Mouse (Mus musculus) retina, postnatal 1 day (tissue): ENCODE data around the gene Azin2.

ENCODE experiments used
- DNase-seq: peaks from one replicate; pipeline ENCODE4 v3.0.0-alpha.2; 2012

Azin2 gene

DNA sequence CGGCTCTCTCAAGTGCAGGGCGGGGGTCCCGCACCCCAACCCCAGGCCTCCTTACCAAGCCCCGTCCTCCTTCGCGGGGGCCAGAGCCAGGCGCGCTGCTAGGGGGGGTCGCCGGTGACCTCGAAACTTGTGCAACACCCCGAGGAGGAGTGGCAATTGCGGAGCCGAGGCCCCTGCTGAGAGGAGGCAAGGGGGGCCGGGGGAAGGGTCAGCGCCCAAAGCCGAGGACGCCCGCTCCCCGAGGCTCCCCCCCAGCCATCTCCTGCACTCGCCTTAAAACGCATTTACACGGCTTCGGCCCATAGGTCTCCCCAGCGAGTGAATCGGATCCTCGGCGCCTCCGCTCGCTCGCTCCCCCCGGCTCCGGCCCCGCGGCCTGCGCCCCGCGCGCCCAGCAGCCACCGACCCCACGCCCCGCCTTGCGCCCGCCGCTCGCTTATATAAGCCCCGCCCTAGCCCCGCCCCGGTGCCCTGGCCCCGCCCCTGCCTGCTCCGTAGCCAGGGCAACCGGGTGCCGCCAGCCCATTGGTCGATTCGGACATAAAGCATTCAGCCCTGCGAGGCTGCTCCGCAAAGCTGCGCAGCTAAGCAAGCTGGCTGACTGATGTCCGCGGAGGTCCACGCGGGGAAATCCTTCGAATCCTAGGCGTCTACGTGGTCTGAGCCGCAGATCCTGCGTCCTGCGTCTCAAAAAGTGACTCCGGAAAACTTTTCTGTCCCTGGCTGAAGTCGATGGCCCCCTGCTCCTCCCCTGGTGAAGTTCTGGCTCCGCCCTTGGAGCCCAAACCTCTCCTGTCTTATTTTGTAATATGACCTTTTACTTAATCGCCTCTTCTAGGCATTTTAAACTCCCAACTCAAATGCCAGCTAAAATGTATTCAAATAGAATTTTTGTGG is at the start of gene Azin2:
Gene Azin2, minus strand, starts transcription at position 414 of the 897 bp plus-strand sequence.
- DNase-seq = peak; percentile 96

DNA sequence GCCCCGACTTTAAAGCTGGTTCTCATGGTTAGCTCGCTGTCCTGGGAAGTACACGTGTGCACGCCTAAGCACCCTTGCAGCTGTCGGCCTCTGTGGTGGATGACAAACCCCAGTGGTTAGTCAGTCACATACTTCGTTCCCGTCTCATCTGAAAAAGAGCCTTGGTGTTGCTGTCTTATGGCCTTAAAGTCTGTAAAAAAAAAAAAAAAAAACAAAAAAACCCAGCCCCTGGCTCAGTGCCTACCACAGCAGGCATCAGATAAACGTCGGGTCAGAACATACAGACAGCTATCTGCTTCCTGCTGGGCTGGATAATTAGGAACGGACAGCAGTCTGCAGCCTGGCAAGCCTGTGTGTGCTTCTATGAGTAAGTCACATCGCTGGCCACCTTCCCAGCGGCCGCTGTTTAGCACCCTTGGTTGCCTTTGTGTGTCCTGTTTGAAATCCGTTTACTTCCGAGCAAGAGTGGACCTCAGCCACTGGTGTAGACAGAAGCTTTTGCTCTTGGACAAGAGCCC is 49.4 kb upstream of the Azin2 start:
- DNase-seq = peak; percentile 48

DNA sequence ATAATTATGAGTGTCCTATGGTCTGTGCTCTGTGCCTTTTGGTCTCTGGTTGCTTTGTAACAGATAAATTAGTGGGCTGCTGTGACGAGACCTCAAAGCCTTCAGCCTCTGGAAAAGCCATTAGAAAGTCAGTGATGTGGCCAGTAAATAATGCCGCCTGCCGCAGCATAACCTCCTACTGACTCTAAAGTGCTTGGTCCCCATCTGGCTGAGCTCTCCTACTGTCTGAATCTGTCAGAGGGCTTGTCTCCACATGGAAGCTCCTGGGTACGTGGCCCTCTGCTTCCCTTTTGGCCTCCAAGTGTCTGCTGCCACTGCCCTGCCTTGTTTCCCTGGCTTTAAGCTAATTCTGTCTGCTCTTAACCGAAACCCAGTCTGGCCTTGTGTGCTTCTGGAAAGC is 47.3 kb upstream of the Azin2 start:
- DNase-seq = no peak

DNA sequence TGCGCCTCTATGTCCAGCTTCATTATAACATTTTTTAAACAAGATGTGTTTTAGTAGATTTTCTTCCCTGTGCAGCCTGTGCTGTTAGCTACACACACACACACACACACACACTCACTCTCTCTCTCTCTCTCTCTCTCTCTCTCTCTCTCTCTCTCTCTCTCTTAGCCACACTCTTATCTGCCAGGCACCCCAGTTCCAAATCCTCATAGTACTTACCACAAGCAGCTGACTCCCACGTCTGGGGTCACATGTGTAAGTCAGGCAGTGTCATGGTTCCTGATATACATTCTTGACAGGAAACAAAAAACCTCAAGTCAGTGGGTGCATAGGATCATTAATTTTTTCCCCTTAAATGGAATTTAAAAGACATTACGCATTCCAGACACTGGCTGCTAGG is 46.4 kb upstream of the Azin2 start:
- DNase-seq = no peak

DNA sequence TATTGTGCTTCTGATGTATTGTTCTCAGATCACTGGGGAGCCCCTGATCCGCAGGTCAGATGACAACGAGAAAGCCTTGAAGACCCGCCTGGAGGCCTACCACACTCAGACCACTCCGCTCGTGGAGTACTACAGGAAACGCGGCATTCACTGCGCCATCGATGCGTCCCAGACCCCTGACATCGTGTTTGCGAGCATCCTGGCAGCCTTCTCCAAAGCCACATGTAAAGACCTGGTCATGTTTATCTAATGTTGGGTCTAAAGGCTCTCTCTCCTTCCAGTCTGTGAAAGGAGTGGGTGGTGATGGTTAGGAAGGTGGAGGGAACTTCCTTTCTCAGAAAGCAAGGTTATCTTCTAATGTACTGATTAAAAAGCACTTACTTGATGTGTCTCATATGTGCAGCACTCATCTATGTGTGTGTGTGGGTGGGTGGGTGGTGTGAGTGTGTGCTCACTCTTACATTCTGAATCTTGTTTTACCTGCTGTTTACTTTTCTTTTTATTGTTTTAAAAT is 45.8 kb upstream of the Azin2 start:
- no peak for DNase-seq

DNA sequence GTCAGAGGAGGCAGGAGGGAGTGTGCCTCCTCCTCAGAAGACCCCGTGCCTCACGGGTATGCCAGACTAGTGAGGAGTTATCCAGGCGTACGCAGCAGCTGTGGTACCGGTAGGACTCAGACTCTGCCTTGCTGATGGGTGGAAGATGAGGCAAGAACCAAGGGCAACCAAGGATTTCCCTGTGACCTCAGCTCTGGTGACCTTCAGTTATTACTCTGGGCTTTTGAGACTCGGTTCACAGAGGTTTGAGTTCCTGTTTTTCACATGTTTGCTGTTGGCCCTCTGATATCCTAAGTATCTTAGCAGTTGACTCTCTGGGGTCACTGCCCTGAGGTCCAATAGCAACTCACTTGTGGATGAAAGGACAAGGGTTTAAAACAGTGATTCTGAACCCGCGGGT is 41.5 kb upstream of the Azin2 start:
- DNase-seq = no peak

DNA sequence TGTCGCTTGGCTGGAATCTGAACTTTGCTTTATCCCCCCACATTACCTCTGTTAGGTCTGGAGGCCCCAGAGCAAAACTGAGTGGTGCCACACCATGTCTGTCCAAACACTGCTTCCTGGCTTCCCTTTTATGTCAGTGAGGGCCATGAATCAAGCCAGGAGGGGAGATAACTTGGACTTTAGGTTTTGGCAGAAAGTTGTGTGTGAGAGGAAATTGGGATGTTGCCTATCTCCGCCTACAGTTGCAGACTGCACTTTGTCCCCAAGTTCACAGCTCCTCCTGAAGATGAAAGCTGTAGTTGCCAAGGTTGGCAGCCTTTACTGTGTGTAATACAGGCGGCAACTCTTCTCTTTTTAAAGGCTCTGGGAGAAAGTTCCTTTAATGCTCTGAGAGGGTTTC is 38.5 kb upstream of the Azin2 start:
- no peak for DNase-seq

DNA sequence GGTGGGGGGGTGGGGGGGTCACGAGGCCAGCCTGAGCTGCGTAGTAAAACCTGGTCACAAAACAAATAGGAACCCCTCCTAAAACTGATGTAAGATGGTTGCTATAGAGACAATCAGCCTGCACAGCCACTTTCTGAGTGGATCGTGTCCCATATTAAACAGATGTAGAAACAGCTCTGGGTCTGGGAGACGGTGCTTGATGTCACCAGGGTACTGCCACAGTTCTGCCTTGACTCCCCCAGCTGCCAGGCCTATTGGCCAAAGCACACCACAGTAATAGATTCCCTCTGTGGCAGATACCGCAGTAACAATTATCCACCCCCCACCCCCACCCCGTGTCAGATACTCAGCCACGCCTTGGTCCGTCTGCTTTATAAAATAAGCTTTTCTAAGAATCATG is 36.2 kb upstream of the Azin2 start:
- no peak for DNase-seq

DNA sequence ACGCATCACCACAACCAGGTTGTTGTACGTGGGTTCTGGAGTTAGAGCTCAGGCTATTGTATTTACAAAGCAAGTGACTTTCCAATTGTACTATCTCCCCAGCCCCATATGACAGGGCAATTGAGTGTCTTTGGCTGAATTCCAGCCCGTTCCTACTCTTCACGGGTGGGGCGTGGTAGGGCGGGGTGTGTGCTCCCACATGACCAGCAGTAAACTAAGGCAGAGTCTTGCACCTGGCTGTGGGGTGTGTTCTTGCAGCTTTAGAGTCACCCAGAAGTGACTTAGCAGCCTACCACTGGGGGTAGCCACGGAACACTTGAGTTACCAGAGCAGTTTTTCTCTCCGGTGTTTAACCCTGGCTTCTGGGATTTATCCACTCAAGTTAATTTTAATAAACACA is 35.0 kb upstream of the Azin2 start:
- no peak for DNase-seq

DNA sequence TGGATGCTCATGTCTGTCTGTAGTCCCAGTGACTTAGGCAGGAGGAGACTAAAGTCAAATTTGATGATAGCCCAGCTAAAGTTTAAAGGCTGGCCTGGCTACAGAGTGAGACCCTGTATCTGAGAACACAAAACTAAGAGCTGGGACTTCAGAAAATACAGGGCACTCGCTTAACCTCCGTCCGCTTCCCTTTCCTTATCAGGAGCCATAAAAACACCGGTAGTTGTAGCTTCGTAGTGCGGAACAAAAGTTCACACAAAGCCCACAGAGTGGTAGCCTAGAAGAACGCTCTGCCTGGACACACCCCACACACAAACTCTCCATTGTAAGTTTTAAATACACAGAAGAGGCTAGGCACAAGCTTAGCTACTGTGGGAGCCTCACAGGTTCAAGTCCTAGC is 33.0 kb upstream of the Azin2 start:
- no peak for DNase-seq

DNA sequence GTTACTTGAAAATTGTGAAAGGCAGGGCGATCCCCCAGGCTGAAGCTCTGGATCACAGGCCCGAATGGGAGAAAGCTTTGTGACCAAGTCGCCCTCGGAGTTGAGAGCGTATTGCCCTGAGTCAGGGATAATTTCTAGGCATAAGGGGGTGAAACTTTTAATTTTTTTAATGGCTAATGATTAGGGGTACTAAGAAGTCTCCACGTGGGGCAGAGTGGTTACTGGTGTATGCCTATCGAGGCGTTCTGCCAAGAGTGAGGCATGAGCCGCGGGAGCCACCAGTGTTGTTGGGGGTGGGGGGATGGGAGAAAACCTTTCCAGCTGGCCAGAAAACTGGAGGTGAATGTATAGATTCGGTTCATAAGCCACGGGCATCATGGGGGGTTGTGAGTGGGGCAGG is 31.4 kb upstream of the Azin2 start:
- peak; percentile 47 for DNase-seq

DNA sequence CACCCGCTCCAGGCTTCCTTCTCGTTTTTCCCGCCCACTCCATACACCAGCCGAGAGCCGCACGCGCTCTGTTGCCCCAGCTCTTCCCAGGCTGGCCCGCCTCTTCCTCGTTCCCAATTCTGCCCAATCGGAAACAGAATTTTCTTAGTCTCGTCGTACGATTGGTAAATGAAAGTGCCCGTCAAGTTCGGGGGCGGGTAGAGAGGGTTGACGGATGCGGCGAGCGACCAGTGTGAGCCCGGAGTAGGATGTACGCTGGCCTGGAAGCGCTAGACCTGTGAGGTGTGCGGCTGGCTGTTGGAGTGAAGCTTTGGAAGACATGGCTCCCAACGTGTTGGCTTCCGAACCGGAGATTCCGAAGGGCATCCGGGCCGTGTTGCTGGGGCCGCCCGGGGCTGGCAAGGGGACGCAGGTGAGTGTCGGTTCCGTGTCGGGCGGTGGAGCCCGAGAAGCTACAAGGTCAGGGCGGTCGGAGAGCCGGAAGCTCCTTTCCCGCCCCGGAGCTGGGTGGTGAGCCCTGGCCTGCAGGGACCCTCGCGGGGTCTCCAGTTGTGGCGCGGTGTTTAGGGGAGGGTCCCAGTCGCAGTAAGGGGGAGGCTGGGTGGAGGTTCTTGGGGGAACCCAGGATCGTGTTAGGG is 30.9 kb upstream of the Azin2 start:
- DNase-seq = peak; percentile 99

DNA sequence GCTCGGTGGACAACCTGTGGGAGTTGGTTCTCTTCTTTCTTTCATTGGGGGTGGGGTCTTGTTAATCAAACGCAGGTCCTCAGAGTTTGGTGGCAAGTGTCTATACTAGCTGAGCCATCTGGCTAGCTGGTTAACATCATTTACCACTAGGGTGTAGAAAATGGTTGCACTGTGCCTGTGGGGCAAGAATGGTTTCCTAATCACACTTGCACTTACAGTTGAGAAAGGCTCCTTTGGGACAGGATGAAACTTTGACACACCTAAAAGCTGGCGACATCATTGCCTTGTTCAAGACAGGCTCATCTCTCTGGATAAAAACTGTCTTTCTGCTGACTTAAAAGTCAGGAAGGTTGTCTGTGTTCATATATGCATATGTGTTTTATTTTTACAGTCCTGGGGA is 29.9 kb upstream of the Azin2 start:
- DNase-seq = no peak

DNA sequence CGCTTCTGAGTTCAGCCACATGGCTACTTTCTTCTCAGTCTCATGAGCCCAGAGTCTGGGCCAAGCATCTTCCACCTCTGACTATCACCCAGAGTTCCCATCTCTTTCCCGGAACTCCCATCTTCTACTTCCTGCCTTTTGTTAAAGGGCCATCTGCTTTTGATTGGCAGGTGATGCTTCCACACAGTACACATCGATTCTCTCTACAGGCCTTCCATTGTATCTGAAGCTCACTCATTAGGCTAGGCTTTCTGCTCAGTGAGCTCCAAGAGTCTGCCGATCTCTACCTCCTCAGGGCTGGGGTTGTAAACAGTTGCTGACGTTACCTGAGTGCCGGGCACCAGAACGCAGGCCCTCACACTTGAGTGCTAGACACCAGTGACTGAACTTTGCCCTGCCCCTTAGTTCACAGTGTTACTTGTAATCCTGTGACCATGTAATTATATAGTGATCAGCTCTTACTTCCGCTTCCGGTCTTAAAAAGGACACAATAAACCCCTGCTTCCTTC is 29.3 kb upstream of the Azin2 start, which contains the start of gene Ak2:
Gene Ak2, plus strand, starts transcription at position 459 of the 509 bp plus-strand sequence.
- no peak for DNase-seq

DNA sequence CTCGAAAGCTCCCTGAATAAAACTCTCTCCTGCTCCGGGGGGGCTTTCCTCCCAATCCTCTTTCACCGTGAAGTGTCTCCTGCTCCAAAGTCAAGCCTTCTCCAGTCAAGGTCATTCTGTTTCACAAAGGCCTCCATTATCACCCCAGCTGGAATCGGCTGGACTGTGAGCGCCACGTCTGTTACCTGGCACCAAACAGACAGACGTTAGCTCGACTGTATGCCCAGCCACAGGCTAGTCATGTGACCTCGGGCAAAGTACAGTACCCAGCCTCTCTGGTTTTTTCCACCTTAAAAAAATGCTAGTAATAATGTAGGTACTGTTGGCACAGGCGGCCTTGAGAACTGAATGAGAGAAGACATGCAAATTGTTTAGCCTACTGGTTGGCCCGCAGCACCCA is 27.4 kb upstream of the Azin2 start:
- DNase-seq = no peak

DNA sequence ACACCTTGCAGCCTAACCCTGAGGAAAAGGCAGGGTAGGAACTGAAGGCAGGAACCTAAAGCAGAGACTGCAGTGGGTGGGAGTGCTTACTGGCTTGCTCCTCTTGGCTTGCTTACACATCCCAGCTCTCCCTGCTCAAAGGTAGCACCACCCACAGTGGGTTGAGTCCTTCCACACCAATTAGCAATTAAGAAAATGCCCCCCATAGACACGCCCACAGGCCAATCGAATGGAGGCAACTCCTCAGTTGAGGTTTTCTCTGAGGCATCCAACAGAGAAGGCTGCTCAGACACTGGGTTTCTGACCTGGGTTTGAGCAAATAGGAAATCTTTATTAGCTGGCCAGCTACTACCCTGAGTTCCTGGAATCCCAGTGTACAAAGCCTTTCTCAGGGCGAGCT is 26.7 kb upstream of the Azin2 start:
- no peak for DNase-seq

DNA sequence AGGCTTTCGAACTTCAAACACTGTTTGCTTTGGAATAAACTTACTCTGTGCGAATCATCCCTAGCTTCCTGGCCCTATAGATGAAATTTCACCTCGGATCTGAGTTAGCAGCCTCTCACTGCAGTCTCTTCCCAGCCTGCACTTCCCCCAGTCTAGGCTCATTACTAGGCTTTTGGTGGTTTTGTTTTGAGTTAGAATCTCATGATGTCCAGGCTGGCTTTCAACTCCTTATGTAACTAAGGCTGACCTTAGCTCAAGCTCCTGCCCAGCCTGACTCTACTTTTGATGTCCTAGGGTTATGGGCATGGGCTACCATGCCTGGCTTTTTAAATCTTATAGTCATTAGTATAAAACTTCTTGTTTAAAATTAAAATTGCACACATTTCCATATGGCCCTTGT is 22.4 kb upstream of the Azin2 start:
- no peak for DNase-seq

DNA sequence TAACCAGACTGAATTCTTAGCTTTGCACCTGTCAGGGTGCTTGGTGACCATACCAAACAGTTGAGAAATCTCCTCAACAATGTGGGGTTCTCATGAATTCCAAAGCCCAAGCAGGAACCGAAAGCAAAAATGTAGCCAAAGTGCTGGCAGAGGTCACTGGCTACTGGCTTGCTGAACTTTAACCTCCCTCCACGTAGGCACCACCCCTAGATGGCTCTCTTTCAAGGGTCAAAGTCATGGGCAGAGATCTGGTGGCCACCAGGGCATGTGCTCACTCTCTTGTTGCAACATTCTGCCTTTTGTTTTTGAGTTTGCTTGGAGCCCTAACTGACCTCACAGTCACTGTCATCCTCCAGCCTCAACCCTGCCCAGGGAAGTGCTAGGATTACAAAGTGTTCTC is 21.4 kb upstream of the Azin2 start:
- no peak for DNase-seq

DNA sequence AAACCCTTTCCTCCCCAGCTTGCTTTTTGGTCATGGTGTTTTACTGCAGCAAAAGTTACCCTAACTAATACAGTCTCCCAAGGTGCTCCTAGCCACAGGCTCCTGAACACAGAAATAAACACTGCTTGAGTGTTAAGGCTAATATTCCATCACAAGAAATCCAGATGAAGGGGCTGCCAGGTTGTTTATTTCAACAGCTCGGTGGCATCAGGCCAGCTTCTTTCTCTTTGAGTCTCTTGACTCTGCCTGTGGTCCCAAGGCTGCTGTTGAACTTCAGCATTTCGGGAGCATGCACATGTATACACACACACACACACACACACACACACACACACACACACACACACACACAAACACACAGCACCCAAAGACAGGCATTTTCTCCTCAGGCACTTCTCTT is 20.9 kb upstream of the Azin2 start:
- DNase-seq = no peak

DNA sequence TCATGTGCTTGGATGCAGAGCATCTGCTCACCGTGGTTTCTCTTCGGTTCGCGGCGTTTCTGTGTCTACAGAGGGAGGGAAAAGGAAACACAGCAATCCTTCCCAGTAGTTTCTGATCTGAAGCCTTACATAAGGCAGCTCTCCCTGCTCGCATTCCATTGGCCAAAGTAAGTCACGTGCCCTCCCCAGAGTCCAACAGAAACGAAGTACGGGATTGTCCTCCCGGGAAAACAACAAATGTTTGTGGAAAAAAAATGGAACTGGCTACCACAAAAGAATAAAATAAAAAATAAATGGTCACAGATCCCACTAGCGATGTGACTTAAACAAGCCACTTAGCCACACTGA is 19.6 kb upstream of the Azin2 start:
- DNase-seq = no peak

DNA sequence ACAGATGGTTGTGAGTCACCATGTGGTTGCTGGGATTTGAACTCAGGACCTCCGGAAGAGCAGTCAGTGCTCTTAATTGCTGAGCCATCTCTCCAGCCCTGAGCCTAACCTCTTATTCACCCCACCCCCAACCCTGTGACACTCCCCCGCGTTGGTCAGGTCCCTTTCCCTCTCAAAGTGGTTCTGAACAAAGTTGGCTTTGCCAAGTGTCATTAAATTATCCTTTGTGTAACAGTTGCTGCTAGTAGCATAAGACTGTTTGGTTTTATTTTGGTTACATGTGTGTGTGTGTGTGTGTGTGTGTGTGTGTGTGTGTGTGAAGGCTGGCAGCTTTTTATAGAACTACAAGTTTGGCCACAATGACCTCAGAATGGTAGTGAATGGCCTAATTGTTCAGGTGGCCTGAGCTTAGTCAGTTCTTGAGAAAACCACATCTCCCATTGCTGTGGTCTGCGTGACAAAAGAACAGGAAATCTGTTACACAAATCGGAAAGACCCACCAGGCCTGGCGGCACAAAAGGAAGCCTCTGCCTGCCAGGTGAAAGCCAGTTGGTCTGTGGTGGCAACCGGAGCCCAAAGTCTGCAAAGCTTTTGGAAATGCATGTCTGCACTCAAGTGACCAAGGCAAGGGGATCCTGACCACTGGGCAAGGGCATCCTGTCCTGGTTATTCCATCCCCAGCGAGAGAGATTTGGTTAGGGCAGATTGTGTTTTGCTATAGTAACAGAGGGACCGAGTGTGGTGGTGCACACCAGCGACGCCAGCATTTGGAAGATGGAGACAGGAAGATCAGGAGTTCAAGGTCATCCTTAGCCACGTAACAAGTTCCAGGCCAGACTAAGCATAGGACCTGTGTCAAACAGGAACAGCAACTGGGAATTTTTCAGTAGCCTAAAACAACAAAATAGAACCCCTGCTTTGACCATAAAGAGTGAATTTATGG is 18.9 kb upstream of the Azin2 start:
- DNase-seq = no peak

DNA sequence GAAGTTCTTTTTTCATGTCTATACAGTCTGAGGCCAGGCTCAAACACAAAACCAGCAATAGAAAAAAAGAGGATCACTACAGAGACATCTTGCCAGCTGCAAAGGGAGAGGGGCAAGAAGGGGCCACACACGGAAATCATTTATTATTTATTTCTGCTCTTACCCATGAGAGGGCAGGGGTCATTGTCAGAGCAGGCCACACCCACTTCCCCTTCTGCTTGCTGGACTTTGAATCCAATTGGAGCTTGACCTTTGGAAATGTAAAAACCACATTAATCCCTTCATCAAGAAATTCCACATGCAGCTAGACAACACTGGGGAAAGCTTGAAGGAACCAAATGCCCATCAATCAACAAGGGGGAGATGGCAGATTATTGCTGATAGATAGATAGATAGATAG is 16.4 kb upstream of the Azin2 start:
- DNase-seq = no peak

DNA sequence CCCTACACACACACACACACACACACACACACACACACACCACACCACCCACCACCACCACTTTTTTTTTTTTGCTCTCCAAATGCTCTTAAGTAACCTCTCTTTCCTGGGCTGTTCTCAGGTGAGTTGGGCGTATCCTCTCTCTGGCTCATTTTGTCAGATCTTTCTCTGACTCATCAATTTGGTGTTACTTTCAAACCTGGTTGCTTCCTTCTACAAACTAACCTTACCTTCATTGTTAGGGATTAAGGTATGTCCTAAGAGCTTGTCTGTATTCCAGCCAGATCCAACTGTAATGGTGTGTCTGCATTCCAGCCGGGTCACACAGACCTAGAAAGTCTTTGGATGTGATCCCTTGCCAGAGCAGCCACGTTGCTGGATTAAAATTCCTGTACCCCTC is 15.0 kb upstream of the Azin2 start:
- DNase-seq = no peak
